Mouse (Mus musculus) CD8-positive naive resting alpha-beta T cell, adult 2 months (primary cell): ENCODE results near the gene Rbp4.

ENCODE experiments used
- DNase-seq, 2 experiments: peaks; one replicate each; pipeline ENCODE4 v3.0.0; 2022; ENCODE audit warnings: low read depth in 2 of 2, low spot score in 2 of 2

Gene Rbp4

DNA sequence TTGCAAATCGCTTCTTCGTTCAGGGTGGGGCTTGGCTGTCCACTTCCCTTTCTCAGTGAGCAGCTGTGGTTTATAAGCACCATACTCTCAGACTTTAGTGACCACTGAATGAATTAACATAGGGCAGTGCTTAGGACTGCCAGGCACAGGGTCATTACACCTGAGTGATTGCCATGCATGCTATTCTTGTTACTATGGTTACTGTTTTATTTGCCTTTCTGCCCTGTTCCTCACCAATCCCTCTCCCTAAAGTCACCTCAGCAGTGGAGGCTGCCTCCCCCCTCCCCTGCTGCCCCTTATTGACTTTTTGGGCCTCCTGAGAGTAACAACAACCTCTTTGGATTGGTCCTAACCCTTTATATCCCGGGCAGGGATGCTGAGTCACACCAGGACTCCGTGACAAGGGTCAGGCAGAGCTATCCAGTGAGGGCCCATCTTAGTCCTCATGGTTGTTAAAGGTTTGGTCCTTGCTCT is 33.5 kb downstream of the Rbp4 start:
- no peak for DNase-seq

DNA sequence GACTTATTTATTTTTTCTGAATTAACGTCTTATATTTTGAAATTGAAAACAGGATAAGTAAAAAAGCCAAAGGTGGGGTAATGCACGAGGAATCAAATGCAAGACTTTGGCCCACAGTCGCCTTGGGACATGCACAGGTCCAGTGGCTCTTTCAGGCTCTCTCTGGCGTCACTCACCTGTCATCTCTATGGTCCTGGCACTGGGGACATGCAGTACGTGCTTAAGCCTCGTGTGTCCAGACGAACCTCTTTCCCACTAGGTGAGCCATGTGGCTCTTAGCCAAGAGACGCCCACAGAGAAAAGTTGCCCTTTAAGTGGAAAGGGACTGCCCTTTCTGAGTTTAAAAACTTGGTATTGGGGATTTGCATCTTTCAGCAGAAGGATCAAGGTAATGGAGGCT is 35.7 kb downstream of the Rbp4 start:
- DNase-seq = no peak

DNA sequence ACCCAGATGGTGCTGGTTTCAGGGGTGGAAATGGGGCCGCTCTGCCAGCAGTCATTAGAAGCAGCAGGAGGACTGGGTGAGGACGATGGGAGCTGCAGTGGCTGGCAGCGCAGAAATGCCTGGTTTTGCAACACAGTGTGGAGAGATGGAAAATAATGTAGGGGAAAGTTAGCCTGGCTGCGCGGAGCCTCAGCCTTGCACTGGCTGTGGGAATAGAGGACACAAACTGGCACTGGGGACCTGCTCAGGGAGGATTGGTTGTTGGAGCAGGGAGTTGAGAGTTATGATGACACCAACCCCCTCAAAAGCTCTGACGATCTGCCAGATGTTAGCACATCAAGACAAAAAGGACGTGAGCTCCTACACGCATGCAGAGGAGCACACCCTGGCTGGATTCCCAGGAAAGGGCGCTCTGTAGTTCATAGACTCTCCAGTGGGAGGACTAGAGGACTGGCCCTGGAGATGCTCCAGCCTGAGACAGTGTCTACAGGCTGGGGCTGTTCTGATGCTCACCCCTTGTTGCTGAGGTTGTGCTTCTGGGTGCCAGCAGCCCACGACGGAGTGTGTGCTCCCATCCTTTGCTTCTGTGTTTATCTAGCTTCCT is 38.0 kb downstream of the Rbp4 start:
- DNase-seq = no peak

DNA sequence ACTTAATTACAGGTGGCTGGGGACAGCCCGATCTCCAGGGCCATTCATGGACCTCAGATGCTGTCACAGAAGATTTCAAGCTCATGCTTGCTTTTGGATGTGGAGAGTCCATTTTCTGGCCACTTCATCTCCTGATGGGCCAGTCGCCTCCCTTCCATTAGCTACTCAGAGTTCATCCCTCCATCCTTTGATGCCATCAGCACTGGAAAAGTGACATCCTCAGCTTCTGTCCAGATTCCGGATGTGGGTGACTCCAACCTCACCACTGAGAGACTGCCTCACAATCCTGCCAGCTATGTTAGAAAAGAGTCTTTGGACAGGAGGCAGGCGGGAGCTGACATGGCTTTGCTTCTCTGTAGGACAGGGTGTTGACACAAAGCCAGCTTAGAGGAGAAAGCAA is 39.2 kb downstream of the Rbp4 start:
- no peak for DNase-seq

DNA sequence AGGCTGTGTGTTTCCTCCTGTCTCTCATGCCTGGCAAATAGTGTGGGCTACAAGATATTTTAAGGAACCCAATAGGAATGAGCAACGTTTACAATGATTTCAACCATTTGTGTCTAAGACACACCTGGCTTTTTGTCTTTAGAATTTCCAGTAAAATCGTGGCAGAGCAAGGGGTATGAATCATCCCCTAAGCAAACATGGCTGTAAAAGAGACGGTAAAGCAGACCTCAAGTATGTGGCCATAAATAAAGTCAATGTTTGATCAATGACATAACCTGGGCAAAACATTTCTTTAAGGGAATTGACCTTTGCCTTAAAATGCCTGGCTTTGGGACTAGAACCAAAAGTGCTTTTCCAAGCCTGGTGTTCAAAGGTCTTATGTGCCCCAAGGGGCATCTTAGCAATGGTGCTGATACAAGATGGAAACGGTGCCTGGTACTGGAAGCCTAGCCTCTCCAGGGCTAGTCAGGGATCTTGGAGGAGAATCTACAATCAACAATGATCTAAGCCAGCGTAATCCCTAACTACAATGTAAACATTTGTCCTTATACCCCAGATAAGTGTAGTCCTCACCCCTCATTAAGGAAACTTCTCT is 42.1 kb downstream of the Rbp4 start:
- DNase-seq = no peak

DNA sequence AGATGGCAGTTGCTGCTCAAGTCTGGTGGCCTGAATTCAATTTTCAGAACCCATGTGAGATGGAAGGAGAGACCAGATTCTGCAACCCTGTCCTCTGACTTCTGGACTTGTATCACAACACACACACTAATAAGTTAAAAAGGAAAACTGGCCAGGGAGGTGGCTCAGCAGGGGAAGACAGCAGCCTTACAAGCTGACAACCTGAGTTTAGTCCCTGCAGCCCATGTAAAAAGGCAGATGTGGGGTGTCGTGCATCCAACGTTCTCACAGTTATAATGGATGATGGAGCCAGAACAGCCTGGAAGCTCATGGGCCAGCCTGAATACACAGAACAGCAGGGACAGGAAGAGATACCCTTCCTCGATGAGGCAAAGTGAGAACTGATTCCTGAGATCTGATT is 43.7 kb downstream of the Rbp4 start:
- DNase-seq = no peak

DNA sequence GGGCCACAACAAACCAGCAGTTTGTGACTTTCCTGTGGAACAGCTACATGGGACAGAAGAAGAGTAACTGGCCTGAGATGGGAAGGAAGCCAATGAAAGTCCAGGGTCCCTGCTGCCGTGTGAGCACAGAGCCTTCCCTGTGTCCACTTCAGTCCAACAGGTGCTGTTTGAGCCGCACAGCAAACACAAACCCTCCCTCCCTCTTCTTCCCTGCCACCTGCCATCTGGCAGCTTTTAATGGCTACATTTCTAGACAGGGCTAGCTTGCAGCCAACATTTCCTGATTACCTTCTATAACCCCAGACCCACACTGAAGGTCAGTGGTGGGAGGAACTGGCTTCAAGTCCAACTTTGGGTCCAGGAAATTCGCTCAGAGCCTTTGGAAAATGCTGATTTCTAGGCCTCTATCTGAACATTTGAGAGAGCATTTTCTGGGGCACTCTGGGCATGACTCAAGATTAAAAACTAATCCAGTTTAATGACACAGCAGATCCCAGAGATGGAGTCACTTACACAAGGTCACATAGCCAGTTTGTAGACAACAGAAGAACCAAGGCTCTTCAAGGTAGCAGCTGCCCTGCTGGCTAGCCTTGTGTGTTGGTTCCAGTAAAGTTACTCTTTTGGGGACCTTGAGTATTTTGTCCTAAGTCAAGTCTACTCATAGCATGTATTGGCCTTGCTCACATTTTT is 47.1 kb downstream of the Rbp4 start:
- no peak for DNase-seq

DNA sequence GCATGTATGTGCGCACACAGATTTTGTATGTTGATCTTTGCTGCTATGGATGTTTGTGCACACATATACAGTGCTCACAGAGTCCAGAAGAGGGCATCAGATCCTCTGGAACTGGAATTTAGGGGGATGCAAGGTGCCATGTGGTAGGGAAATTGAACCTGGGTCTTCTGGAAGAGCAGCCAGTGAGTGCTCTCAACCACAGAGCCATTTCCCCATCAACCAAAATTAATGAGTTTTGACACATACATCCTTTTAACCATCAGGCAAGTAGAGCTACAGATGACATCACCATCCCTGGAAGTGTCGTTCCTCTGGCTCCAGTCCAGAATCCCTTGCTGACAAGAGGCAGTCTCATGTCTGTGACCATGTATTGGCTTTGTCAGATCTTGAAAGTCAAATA is 48.8 kb downstream of the Rbp4 start:
- DNase-seq = no peak

DNA sequence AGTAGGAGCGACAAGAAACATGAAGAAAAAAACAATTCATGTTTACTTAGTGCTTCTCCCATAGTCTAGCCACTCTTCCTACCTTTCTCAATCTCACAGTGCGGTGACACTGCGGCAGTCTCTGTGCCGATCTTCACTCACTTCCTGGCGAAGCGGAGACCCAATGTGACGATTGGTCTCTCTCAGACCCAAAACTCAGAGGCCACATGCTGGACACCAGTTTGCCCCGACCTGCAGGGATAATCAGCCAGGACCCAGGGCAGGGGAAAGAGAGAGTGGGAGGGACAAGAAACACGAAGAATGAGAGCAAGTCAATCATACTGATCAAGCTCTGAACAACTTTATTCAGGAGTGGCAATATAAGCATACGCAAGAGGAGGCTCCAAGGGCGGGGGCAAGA is 50.0 kb downstream of the Rbp4 start:
- no peak for DNase-seq

DNA sequence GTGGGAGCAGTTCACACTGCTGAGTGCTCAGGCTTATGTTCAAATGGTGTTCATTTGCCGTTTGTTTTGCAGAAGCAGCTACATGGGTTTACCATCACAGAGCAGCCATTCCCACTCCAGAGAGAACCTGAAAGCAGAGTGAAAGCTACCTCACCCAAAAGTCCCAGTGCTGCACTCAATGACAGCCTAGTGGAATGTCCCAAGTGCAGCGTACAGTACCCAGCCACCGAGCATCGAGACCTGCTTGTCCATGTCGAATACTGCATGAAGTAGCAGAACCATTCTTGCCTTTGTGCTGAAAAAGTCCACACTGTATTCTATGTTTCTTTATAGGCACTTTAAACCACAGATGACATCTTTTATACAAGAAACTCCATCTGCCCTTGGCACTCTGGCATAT is 51.9 kb downstream of the Rbp4 start:
- DNase-seq = no peak
